Mouse (Mus musculus): ENCODE measurements at regions not wholly inside any gene's neighbourhood (a gene's known extent, or its start where the extent isn't known, plus 50 kb on each side); places are given as distances from the start of the nearest gene placed in this dataset.
A peak's percentile ranks its signal among the peaks of the same experiment; 100 is the strongest.

DNA sequence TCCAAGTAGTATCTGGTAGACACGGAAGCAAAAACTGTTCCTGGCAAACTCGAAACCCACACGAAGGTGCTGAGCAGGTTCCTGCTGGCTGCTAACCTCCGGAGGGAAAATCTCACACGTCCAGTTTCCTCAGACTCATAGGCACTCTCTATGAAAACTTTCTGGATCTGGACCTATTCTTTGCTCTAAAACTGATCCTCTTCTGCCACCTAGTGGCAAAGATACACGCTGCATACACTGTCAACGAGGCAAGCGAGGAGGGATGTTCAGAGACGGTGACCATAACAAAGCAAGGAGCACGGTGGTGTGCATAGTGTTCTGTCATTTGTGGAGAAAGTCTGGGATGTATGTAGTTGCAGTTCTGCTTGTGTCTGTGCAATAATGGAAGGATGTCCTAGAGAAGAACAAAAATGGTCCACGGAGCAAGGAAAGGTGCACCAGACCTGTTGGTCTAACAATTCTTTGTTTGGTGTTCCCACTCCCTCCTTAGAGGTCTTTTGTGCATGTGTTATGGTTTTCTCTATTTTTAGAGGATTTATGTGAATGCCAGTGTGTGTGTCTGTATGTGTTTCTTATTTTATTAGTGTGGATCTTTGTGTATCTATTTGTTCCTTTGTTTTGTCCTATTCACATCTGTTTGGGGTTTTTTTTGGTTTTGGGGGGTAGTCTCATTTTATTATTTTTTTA lies 57.0 kb upstream of the Siglech start:
- peak; percentile 38 for DNase-seq

All from cerebellum, adult 11 months (tissue).